Mouse (Mus musculus): ENCODE results near the gene Gm266. TPM values are rescaled to one million over a fixed set of nuclear protein-coding genes. Genes with fewer than 3 reads are reported as not detected.
A peak's percentile ranks its signal among the peaks of the same experiment; 100 is the strongest.

Gene Gm266
- polyA plus RNA-seq, 1 experiment from 2014 or later, result 1.9 TPM

DNA sequence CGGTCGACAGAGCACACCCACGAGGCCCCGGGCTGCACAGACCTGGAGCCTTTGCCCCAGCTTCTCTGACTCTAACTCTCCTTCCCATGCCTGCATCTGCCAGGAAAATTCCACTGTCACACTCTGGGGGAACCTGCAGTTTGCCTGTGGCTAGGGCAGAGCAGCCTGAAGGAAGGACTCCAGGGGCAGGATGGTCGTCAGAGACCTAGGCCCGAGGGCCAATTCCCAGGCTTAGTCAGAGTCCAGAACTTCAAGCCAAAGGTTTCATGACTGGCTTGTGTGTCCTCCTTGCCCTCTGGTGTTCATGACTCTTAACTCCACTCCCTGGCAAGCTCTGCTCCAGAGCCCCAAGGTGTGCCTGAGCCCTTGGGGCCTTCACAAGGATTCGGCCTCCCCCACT lies 17.4 kb downstream of the Gm266 start:
- no peak overlapping the region for H3K4me3 ChIP-seq (ENCODE audit: low read depth, low read length)
- no peak for DNase-seq (ENCODE audit: low spot score)
- no peaks in the 10 kb centered on the region for H3K9me3 ChIP-seq (ENCODE audit: low read length)
- no peak for ATAC-seq
- no peak overlapping the region for H3K4me2 ChIP-seq (replicated peaks; ENCODE audit: low read depth, low read length)
- H3K27me3 ChIP-seq (replicated peaks; ENCODE audit: insufficient read depth, low read length), result no peaks in the 10 kb centered on the region
- no peak overlapping the region for H3K9ac ChIP-seq (replicated peaks; ENCODE audit: low read depth)
- no peak for TF ChIP-seq EP300 (IDR thresholded peaks at IDR 0.05)
- no peak for TF ChIP-seq CTCF (IDR thresholded peaks at IDR 0.05)
- H3K27ac ChIP-seq (ENCODE audit: low read length), result no peak overlapping the region
- 80% methylated on average over 7 of the region's 7 CpGs for WGBS
- H3K36me3 ChIP-seq (ENCODE audit: insufficient read depth, low read length), result no peaks in the 10 kb centered on the region
- no peaks in the 10 kb centered on the region for H3K4me1 ChIP-seq (ENCODE audit: insufficient read depth, low read depth, low read length)

DNA sequence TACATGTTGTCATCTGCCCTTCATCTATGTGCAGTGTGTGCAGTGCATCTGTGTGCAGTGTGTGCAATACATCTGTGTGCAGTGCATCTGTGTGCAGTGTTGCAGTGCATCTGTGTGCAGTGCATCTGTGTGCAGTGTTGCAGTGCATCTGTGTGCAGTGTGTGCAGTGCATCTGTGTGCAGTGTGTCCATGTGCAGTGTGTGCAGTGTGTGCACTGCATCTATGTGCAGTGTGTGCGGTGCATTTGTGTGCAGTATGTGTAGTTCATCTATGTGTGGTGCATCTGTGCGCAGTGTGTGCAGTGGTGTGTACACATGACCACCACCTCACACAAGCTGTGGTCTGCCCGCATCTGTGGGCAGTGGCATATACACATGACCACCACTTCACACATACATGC lies 19.3 kb downstream of the Gm266 start:
- no peak for TF ChIP-seq CTCF (IDR thresholded peaks at IDR 0.05)
- no peak overlapping the region for H3K4me3 ChIP-seq (ENCODE audit: low read depth, low read length)
- H3K9ac ChIP-seq (replicated peaks; ENCODE audit: low read depth), result no peak overlapping the region
- 88% methylated on average over 3 of the region's 3 CpGs for WGBS
- no peaks in the 10 kb centered on the region for H3K36me3 ChIP-seq (ENCODE audit: insufficient read depth, low read length)
- H3K9me3 ChIP-seq (ENCODE audit: low read length), result no peaks in the 10 kb centered on the region
- no peak overlapping the region for H3K27ac ChIP-seq (ENCODE audit: low read length)
- H3K4me1 ChIP-seq (ENCODE audit: insufficient read depth, low read depth, low read length), result no peaks in the 10 kb centered on the region
- no peak overlapping the region for H3K4me2 ChIP-seq (replicated peaks; ENCODE audit: low read depth, low read length)
- DNase-seq (ENCODE audit: low spot score) (no peak), ATAC-seq (no peak)
- H3K27me3 ChIP-seq (replicated peaks; ENCODE audit: insufficient read depth, low read length), result no peaks in the 10 kb centered on the region

DNA sequence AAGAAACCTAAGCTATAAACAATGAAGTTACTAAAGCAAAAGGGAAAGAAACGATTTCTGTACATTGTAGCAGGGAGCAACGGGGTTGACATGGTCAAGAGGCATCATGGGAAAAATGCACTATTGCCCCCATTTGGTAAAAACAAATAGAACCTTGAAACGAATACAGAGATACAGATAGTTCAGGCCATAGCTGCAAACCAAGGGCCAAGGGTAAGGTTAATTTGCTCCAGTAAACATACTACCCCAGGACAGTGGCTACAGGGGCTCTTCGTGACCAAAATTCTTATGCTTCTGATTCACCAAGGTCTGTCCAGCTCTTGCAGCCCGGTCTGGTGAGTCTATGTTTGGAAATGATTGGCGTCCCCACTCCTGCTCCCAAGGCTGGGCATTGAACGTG lies 22.1 kb downstream of the Gm266 start:
- no peak for TF ChIP-seq CTCF (IDR thresholded peaks at IDR 0.05)
- TF ChIP-seq EP300 (IDR thresholded peaks at IDR 0.05), result no peak
- 74% methylated on average over 7 of the region's 7 CpGs for WGBS
- H3K27ac ChIP-seq (ENCODE audit: low read length), result no peak overlapping the region
- H3K36me3 ChIP-seq (ENCODE audit: insufficient read depth, low read length), result no peaks in the 10 kb centered on the region
- no peak overlapping the region for H3K9ac ChIP-seq (replicated peaks; ENCODE audit: low read depth)
- H3K4me2 ChIP-seq (replicated peaks; ENCODE audit: low read depth, low read length), result no peak overlapping the region
- no peaks in the 10 kb centered on the region for H3K27me3 ChIP-seq (replicated peaks; ENCODE audit: insufficient read depth, low read length)
- no peak overlapping the region for H3K4me3 ChIP-seq (ENCODE audit: low read depth, low read length)
- DNase-seq (ENCODE audit: low spot score) (no peak), ATAC-seq (no peak)
- no peaks in the 10 kb centered on the region for H3K4me1 ChIP-seq (ENCODE audit: insufficient read depth, low read depth, low read length)
- no peaks in the 10 kb centered on the region for H3K9me3 ChIP-seq (ENCODE audit: low read length)

DNA sequence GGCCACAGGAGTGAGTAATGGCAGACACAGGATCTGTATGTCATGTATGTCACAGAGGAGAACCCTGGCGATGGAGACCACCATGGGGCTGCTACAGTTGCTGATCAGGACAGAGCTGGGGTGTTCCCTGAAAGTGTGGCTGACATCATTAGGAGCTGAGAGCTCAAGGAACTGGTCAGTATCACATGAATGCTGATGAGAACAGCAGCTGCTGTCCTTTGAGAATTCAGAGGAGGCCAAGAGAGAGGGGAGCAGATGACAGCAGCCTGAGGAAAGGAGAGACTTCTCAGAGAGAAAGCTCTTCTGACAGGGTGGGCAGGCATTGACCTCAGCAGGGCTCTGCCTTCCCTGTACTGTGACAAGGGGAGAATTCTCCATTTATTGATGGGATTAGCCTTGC lies 27.9 kb downstream of the Gm266 start:
- no peaks in the 10 kb centered on the region for H3K36me3 ChIP-seq (ENCODE audit: insufficient read depth, low read length)
- TF ChIP-seq EP300 (IDR thresholded peaks at IDR 0.05), result no peak
- no peak for TF ChIP-seq CTCF (IDR thresholded peaks at IDR 0.05)
- no peak overlapping the region for H3K4me2 ChIP-seq (replicated peaks; ENCODE audit: low read depth, low read length)
- ATAC-seq, result no peak
- no peaks in the 10 kb centered on the region for H3K27me3 ChIP-seq (replicated peaks; ENCODE audit: insufficient read depth, low read length)
- 82% methylated on average over 1 of the region's 1 CpGs for WGBS
- no peaks in the 10 kb centered on the region for H3K9me3 ChIP-seq (ENCODE audit: low read length)
- H3K9ac ChIP-seq (replicated peaks; ENCODE audit: low read depth), result no peak overlapping the region
- peaks cover 3% of the 10 kb centered on the region; the same call in 1 of the 2 replicates for H3K4me1 ChIP-seq (ENCODE audit: insufficient read depth, low read depth, low read length)
- no peak overlapping the region for H3K27ac ChIP-seq (ENCODE audit: low read length)
- no peak for DNase-seq (ENCODE audit: low spot score)
- no peak overlapping the region for H3K4me3 ChIP-seq (ENCODE audit: low read depth, low read length)

DNA sequence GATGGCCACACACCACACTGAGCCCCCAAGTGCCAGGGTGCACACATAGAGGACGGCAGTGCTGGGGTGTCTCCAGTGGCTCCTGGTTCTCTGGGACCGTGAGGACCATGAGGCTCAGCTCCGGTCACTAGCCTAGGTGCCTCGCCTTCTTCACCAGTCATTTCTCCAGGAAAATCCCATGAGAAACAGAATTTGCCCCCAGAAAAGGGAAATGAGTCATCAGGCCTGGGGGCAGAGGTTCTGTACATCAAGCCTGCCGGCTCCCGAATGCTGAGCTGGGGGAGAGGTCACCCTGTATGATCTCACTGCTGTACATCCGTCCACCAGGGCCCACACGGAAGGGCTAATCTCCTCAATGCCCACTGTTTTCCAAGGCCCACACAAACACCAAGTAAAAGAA lies 29.8 kb downstream of the Gm266 start:
- Histone ChIP-seq H3K4me3 (ENCODE audit: low read depth, low read length) (no peak overlapping the region), H3K9me3 (ENCODE audit: low read length) (no peaks in the 10 kb centered on the region), H3K36me3 (ENCODE audit: insufficient read depth, low read length) (no peaks in the 10 kb centered on the region), H3K27me3 (replicated peaks; ENCODE audit: insufficient read depth, low read length) (no peaks in the 10 kb centered on the region), H3K27ac (ENCODE audit: low read length) (no peak overlapping the region), H3K4me2 (replicated peaks; ENCODE audit: low read depth, low read length) (no peak overlapping the region), H3K4me1 (ENCODE audit: insufficient read depth, low read depth, low read length) (peaks cover 3% of the 10 kb centered on the region; the same call in 1 of the 2 replicates), H3K9ac (replicated peaks; ENCODE audit: low read depth) (no peak overlapping the region)
- TF ChIP-seq EP300 (IDR thresholded peaks at IDR 0.05), result no peak
- no peak for TF ChIP-seq CTCF (IDR thresholded peaks at IDR 0.05)
- ATAC-seq, result peak; percentile 27; the same call in 1 of the 2 replicates
- DNase-seq (ENCODE audit: low spot score), result no peak
- WGBS, result 54% methylated on average over 8 of the region's 8 CpGs

DNA sequence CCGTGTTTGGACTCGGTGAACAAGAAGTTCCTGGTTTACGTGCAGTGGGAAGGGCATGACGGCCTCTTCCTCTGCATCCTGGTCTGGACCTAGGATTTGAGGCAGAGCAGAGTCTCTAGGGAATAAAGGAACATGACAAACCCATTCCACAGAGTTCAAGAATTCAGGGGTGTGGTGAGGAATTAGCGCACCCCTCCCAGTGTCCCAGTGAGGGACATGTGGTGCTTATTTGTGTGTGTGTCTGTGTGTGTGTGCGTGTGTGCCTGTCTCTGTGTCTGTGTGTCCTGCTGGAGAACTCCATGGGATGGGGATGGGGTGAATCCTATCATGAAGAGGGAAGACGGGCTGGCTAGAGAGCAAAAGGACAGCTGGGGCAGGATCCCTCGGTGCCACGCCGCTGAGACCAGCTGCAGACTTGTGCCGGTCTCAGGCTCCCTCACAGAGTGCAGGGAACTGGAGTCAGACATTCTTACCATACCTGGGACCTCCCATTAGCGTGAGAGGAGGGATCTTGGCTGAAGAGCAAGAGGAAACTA lies 30.2 kb downstream of the Gm266 start:
- no peaks in the 10 kb centered on the region for H3K27me3 ChIP-seq (replicated peaks; ENCODE audit: insufficient read depth, low read length)
- ATAC-seq (no peak), DNase-seq (ENCODE audit: low spot score) (no peak)
- H3K9me3 ChIP-seq (ENCODE audit: low read length), result no peaks in the 10 kb centered on the region
- no peak overlapping the region for H3K4me3 ChIP-seq (ENCODE audit: low read depth, low read length)
- H3K27ac ChIP-seq (ENCODE audit: low read length), result no peak overlapping the region
- H3K4me2 ChIP-seq (replicated peaks; ENCODE audit: low read depth, low read length), result no peak overlapping the region
- H3K9ac ChIP-seq (replicated peaks; ENCODE audit: low read depth), result no peak overlapping the region
- H3K36me3 ChIP-seq (ENCODE audit: insufficient read depth, low read length), result no peaks in the 10 kb centered on the region
- WGBS, result 59% methylated on average over 12 of the region's 12 CpGs
- TF ChIP-seq EP300 (IDR thresholded peaks at IDR 0.05) (no peak), CTCF (IDR thresholded peaks at IDR 0.05) (no peak)
- peaks cover 3% of the 10 kb centered on the region; the same call in 1 of the 2 replicates for H3K4me1 ChIP-seq (ENCODE audit: insufficient read depth, low read depth, low read length)
